In the genomic region with DNA sequence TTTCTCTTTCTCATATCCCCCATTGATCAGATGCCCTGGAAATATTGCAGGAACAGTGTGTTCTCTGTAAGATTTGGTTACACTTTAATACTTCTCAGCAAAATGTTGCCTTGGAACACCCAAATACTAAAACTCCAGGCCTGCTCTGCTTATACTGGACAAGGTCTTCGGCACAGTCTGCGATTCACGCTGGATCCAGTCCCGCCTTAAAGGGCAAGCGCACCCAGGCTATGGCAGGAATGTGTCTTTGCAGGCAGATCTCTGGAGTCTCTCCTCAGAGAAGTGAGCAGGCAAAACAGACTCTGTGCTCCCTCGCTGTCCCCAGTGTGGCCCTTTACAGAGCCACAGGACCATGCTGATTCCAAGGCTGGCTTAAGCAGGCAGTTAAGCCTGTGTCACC, we compare ENCODE assay signal across 9 mouse cellular contexts.
DNase-seq lines count a peak whose midpoint lies in the region; ATAC-seq and TF ChIP-seq lines count a peak whose summit lies in the region.
"Had no signal": no experiment of that assay in that cellular context is flagged by ENCODE, and none has a peak within 500 bp of the region (broad histone marks: within the 10 kb centered on the region; RNA-seq: fewer than 3 reads in every experiment).

No protein-coding gene starts in this region.

- no peak overlapping the region for H3K4me3 ChIP-seq in hindbrain, embryonic 11.5 days (ENCODE audit: low read depth, low read length)
- H3K4me3 ChIP-seq in hindbrain, embryonic 12.5 days = no peak overlapping the region
- no peak overlapping the region for H3K4me3 ChIP-seq in heart, embryonic 13.5 days
- H3K4me3 ChIP-seq in liver, adult 2 months (ENCODE audit: insufficient read depth, low read depth, low read length) = no peak overlapping the region
- H3K4me3 ChIP-seq in midbrain, embryonic 16.5 days (ENCODE audit: low read depth, low read length) = no peak overlapping the region
- H3K4me3 ChIP-seq in forebrain, embryonic 11.5 days (ENCODE audit: low read depth, low read length) = no peak overlapping the region

- no peaks in the 10 kb centered on the region for H3K4me1 ChIP-seq in hindbrain, embryonic 11.5 days (replicated peaks; ENCODE audit: control insufficient read depth, insufficient read depth, low read length)
- H3K4me1 ChIP-seq in hindbrain, embryonic 12.5 days = no peaks in the 10 kb centered on the region
- H3K4me1 ChIP-seq in heart, embryonic 13.5 days = peaks cover 22% of the 10 kb centered on the region
- H3K4me1 ChIP-seq in liver, adult 2 months (ENCODE audit: control insufficient read depth, insufficient read depth, low read length) = no peaks in the 10 kb centered on the region
- no peaks in the 10 kb centered on the region for H3K4me1 ChIP-seq in midbrain, embryonic 16.5 days (ENCODE audit: control insufficient read depth, insufficient read depth, low read length)
- no peaks in the 10 kb centered on the region for H3K4me1 ChIP-seq in forebrain, embryonic 11.5 days (replicated peaks; ENCODE audit: control insufficient read depth, insufficient read depth, low read length)

- H3K27me3 ChIP-seq in hindbrain, embryonic 11.5 days (ENCODE audit: control insufficient read depth, insufficient read depth, low read length) = no peaks in the 10 kb centered on the region
- H3K27me3 ChIP-seq in hindbrain, embryonic 12.5 days = no peaks in the 10 kb centered on the region
- H3K27me3 ChIP-seq in heart, embryonic 13.5 days (replicated peaks) = peaks cover 43% of the 10 kb centered on the region
- no peaks in the 10 kb centered on the region for H3K27me3 ChIP-seq in liver, adult 2 months (ENCODE audit: control insufficient read depth, insufficient read depth, low read length)
- H3K27me3 ChIP-seq in midbrain, embryonic 16.5 days (ENCODE audit: control insufficient read depth, insufficient read depth, low read depth, low read length) = no peaks in the 10 kb centered on the region
- no peaks in the 10 kb centered on the region for H3K27me3 ChIP-seq in forebrain, embryonic 11.5 days (ENCODE audit: control insufficient read depth, insufficient read depth, low read length)
- H3K27me3 ChIP-seq: CH12.LX had no signal

- no peak for ATAC-seq in hindbrain, embryonic 11.5 days (ENCODE audit: low FRiP score)
- no peak for ATAC-seq in hindbrain, embryonic 12.5 days (ENCODE audit: low FRiP score)
- no peak for ATAC-seq in heart, embryonic 13.5 days (ENCODE audit: extremely low read depth, insufficient number of reproducible peaks, low FRiP score, low TSS enrichment)
- no peak for ATAC-seq in midbrain, embryonic 16.5 days
- ATAC-seq in forebrain, embryonic 11.5 days (replicated peaks; ENCODE audit: low FRiP score) = no peak

- H3K27ac ChIP-seq in hindbrain, embryonic 11.5 days (ENCODE audit: low read depth, low read length) = no peak overlapping the region
- no peak overlapping the region for H3K27ac ChIP-seq in hindbrain, embryonic 12.5 days
- H3K27ac ChIP-seq in heart, embryonic 13.5 days (replicated peaks) = peak overlapping the region; percentile 76
- peak overlapping the region; percentile 20 for H3K27ac ChIP-seq in liver, adult 2 months (replicated peaks; ENCODE audit: insufficient read depth, low read depth, low read length)
- no peak overlapping the region for H3K27ac ChIP-seq in midbrain, embryonic 16.5 days (ENCODE audit: low read length)
- no peak overlapping the region for H3K27ac ChIP-seq in forebrain, embryonic 11.5 days (ENCODE audit: low read depth, low read length)

- TF ChIP-seq CTCF in liver, adult 2 months (IDR thresholded peaks at IDR 0.05; ENCODE audit: low read depth, low read length) = no peak

- no peaks in the 10 kb centered on the region for H3K36me3 ChIP-seq in hindbrain, embryonic 11.5 days (ENCODE audit: control insufficient read depth, insufficient read depth, low read length)
- H3K36me3 ChIP-seq in hindbrain, embryonic 12.5 days = no peaks in the 10 kb centered on the region
- no peaks in the 10 kb centered on the region for H3K36me3 ChIP-seq in heart, embryonic 13.5 days
- no peaks in the 10 kb centered on the region for H3K36me3 ChIP-seq in liver, adult 2 months (ENCODE audit: control insufficient read depth, insufficient read depth, low read length)
- H3K36me3 ChIP-seq in midbrain, embryonic 16.5 days (ENCODE audit: control insufficient read depth, insufficient read depth, low read length) = no peaks in the 10 kb centered on the region
- H3K36me3 ChIP-seq in forebrain, embryonic 11.5 days (ENCODE audit: control insufficient read depth, insufficient read depth, low read length) = no peaks in the 10 kb centered on the region

- TF ChIP-seq POLR2A in liver, adult 2 months (IDR thresholded peaks at IDR 0.05; ENCODE audit: extremely low read depth, insufficient read depth, low read length) = no peak

- 70% methylated on average over 6 of the region's 6 CpGs for WGBS in hindbrain, embryonic 11.5 days
- WGBS in hindbrain, embryonic 12.5 days = 66% methylated on average over 6 of the region's 6 CpGs
- WGBS in heart, embryonic 13.5 days = 16% methylated on average over 6 of the region's 6 CpGs
- 54% methylated on average over 6 of the region's 6 CpGs for WGBS in liver, adult 2 months
- WGBS in midbrain, embryonic 16.5 days = 56% methylated on average over 6 of the region's 6 CpGs
- 66% methylated on average over 6 of the region's 6 CpGs for WGBS in forebrain, embryonic 11.5 days

- H3K9ac ChIP-seq in hindbrain, embryonic 11.5 days (ENCODE audit: low read depth, low read length) = no peak overlapping the region
- no peak overlapping the region for H3K9ac ChIP-seq in hindbrain, embryonic 12.5 days
- no peak overlapping the region for H3K9ac ChIP-seq in heart, embryonic 13.5 days
- H3K9ac ChIP-seq in liver, adult 2 months (ENCODE audit: low read depth, low read length) = no peak overlapping the region
- no peak overlapping the region for H3K9ac ChIP-seq in midbrain, embryonic 16.5 days (ENCODE audit: low read depth, low read length)
- no peak overlapping the region for H3K9ac ChIP-seq in forebrain, embryonic 11.5 days (ENCODE audit: low read length)

- DNase-seq in hindbrain, embryonic 11.5 days (ENCODE audit: low spot score) = peak; percentile 19
- DNase-seq in liver, adult 2 months (ENCODE audit: extremely low read depth, low read depth, low spot score) = peak; percentile 35
- peak; percentile 66 for DNase-seq in urinary bladder, postnatal 14 days (ENCODE audit: low spot score)
- no peak for DNase-seq in retina, postnatal 1 day
- DNase-seq in forebrain, embryonic 11.5 days (ENCODE audit: low spot score) = no peak

- no peaks in the 10 kb centered on the region for H3K9me3 ChIP-seq in hindbrain, embryonic 11.5 days (ENCODE audit: control insufficient read depth, low read length)
- H3K9me3 ChIP-seq in hindbrain, embryonic 12.5 days (replicated peaks) = no peaks in the 10 kb centered on the region
- no peaks in the 10 kb centered on the region for H3K9me3 ChIP-seq in heart, embryonic 13.5 days
- no peaks in the 10 kb centered on the region for H3K9me3 ChIP-seq in midbrain, embryonic 16.5 days (replicated peaks; ENCODE audit: control insufficient read depth, low read length, poor library complexity, severe bottlenecking)
- H3K9me3 ChIP-seq in forebrain, embryonic 11.5 days (ENCODE audit: control insufficient read depth, low read length) = no peaks in the 10 kb centered on the region

- H3K4me2 ChIP-seq in hindbrain, embryonic 11.5 days (replicated peaks; ENCODE audit: low read depth, low read length) = no peak overlapping the region
- no peak overlapping the region for H3K4me2 ChIP-seq in hindbrain, embryonic 12.5 days (replicated peaks)
- peak overlapping the region; percentile 46 for H3K4me2 ChIP-seq in heart, embryonic 13.5 days
- H3K4me2 ChIP-seq in midbrain, embryonic 16.5 days (ENCODE audit: low read length) = no peak overlapping the region
- H3K4me2 ChIP-seq in forebrain, embryonic 11.5 days (ENCODE audit: low read depth, low read length, severe bottlenecking) = no peak overlapping the region

- no peaks in the 10 kb centered on the region for H3K79me2 ChIP-seq in liver, adult 2 months (ENCODE audit: control insufficient read depth, insufficient read depth, low read length)

Comparison
In these comparisons a context has a peak if more than half of its experiments do, and no peak if none do; other contexts are left out.
1. DNase-seq: peak in hindbrain, embryonic 11.5 days (single experiment), liver, adult 2 months (single experiment) and urinary bladder, postnatal 14 days (single experiment); none in retina, postnatal 1 day (single experiment) and forebrain, embryonic 11.5 days (single experiment).
2. H3K27ac ChIP-seq: peak in heart, embryonic 13.5 days (single experiment) and liver, adult 2 months (single experiment); none in hindbrain, embryonic 11.5 days (single experiment), hindbrain, embryonic 12.5 days (single experiment), midbrain, embryonic 16.5 days (single experiment) and forebrain, embryonic 11.5 days (single experiment).